Mouse (Mus musculus): ENCODE measurements around the gene Ears2. TPM values are rescaled to one million over a fixed set of nuclear protein-coding genes. Genes with fewer than 3 reads are reported as not detected.

The Ears2 gene
- total RNA-seq (2021) = 10 to 100 TPM; 20.5 to 20.8 TPM
- long read RNA-seq, experiment 1, transcript Ears2-201 (9 exons, 2,046 nt) = major isoform, 28 of 39 reads
- long read RNA-seq, experiment 1, transcript Ears2-202 (8 exons, 3,222 nt) = minor isoform, 5 of 39 reads
- long read RNA-seq, experiment 1, partial matches to known transcripts = 2 of 39 reads
- long read RNA-seq, experiment 1, other reads (novel, unspliced or antisense) = 4 of 39 reads
- long read RNA-seq, experiment 2, transcript Ears2-201 (9 exons, 2,046 nt) = major isoform, 29 of 43 reads
- long read RNA-seq, experiment 2, partial matches to known transcripts = 7 of 43 reads
- long read RNA-seq, experiment 2, other reads (novel, unspliced or antisense) = 3 of 43 reads

DNA sequence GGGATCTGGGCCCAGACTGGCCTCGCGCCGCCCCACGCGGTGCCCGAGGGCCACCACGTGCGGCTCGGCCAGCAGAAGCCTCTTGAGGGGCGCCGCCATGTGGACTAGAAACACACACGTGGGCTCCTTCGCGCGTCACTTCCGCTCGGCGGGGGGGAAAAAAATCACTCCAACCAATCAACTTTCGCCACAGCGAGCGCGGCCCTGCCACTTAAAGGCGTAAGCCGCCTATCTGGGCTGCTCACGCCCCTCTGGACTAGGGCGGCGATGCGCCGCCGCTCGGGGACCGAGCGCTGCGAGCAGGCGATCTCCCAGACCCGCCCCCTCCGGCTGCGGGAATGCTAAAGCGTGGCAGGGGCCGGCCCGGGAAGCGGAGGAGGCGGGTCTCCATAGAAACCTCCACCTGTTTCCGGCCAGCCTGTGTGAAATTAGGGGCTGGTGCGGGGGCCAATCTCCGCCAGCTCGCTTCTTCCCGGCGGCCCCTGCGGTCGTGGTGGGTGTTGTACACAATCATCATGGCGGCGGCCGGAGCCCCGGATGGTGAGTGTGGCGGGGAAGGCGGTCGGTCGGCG lies at the start of gene Ears2, which contains the start of gene Ubfd1:
Gene Ears2 (minus strand): TSS at position 319 of the 572 bp plus-strand sequence.
Gene Ubfd1 (plus strand): TSS at position 231 of the 572 bp plus-strand sequence.
- peak; percentile 85 to 90 for DNase-seq (ENCODE audit: low spot score in 2 of 2)

- DNase-seq (ENCODE audit: low spot score in 2 of 2) = no peak
These were observed 41.1 kb upstream of the Ears2 start for GRCm38 (mm10) chr7:122108206-122108605.

DNA sequence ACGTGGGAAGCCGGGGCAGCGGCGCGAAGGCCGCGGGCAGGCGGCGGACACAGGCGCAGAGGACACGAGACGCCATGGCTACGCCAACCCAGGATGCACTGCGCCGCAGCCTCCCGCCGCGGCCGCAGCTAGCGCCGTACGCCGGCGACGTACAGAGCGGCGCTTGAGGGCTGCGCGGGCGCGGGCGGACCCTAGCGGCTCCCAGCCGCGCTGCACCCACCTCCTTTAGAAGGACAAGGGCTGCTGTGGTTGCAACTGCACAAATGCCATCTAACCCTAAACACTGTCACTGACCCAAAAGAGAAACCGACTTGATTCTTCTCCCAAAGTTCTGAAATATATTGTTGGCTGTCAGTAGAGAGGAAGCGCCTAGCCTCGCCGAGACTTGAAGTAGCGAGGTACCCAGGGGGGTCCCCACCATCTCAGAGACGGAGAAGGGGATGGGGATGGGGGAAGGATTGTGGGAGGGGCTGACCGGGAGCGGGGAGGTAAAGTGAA lies 34.7 kb upstream of the Ears2 start, which contains the start of gene Ndufab1:
Gene Ndufab1 (minus strand): TSS at position 140 of the 498 bp plus-strand sequence.
- peak; percentile 55 to 62 for DNase-seq (ENCODE audit: low spot score in 2 of 2)

DNA sequence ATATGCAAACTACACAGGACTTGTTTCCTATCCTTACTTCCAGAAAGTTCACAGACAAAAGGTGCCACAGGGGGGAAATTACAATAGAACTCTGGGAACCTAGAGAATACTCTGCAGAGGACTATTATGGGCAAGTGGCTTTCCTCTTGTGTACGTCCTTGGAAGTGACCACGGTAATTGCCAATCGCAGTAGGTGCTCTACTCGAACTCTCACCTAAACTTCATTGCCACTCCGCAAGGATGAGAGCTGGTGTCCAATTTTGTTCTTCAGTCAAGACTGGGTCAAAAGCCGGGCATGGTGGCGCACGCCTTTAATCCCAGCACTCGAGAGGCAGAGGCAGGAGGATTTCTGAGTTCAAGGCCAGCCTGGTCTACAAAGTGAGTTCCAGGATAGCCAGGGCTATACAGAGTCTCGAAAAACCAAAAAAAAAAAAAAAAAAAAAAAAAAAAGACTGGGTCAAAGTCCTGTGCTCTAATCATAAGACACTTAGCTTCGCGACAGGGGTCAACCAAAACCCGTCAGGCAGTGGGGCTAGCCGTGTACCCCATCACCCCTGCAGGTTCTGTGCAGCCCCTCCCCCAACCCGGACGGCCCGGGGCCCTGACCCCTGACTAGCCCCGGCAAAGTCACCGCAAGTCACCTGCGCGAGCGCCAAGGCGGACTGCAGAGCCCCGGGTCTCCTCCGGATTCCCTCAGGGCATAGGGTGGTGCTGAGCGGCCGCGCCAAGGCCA lies 34.1 kb upstream of the Ears2 start:
- DNase-seq (ENCODE audit: low spot score in 2 of 2) = peak in 1 of 2 experiments; percentile 52

GRCm38 (mm10) chr7:122099222-122099621 lies 32.2 kb upstream of the Ears2 start:
- no peak for DNase-seq (ENCODE audit: low spot score in 2 of 2)

DNA sequence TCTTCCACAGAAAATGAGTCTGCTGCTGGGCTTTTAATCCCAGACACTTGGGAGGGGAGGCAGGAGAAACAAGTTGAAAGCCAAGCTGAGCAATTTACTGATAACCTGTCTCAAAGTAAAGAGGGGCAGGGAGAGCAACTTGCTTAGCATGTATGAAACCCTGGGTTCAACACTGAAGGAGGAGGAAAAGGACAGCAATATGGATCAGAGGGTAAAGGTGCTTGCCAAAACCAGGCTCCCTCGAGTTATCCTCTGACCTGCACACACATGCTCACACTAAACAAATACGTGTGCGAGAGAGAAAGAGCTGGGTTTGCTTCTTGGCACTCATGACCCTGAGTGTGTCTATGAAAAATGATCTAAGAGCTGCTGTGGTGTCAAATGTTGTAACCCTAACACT lies 30.9 kb upstream of the Ears2 start:
- no peak for DNase-seq (ENCODE audit: low spot score in 2 of 2)

DNA sequence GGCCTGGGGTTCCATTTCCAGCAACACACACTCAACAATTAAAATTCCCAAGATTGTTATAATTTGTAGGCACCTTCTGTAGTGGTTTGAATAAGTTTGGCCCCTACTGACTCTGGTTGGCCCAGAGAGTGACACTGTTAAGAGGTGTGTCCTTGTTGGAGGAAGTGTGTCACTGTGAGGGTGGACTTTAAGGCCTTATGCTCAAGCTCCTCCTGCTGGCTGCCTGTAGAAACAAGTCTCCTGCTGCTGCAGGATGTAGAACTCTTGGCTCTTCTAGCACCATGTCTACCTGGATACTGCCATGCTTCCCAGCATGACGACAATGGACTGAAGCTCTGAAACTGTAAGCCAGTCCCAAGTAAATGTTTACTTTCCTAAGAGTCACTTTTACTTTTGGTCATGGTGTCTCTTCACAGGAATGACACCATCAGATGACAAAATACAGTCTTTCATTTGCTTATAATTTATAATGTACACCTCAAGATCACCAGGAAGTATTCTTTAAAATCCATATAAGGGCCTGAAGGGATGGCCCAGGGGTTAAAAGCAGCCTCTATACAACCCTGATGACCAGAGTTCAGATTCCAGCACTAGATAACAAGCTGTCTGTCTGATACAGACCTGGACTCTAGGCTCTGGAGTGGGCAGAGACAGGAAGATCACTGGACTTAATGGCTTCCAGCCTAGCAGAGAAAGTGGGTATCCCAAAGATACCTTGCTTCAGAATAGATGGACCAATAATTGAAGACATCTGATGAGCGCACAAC lies 27.7 kb upstream of the Ears2 start:
- no peak for DNase-seq (ENCODE audit: low spot score in 2 of 2)

DNA sequence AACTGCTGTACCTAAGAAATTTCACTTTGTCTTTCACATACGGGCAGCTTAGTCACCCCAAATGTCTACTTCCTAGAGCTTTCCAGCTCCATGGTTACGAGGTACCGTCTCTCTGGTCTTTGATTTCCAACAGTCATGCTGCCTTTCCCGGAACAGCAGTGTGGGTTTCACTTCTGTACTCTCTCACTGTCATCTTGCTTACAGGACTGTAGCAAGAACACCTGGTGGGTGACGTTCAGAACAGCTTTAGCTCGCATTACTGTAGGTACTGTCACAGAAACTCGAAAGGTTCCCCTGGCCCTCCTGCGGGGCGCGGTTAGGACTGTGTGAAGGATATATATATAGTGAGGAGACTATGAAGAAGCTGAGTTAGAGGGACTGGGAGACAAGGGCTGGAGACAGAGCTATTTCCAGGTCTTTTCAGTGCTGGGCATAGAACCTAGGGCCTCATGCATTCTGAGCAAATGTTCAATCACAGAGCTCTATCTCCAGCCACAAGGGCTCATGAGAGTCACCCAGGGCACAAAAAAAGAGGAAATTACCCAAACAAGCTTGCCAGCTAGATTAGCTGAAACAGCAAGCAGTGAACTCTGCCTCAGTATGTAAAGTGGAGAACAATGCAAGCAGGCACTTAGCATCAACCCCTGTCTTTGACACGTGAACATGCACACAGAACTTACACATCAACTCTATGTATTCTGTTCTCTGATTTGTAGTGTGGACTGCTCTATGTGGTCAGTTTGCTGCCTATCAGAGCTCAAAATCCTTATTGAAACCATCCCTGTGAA lies 20.3 kb upstream of the Ears2 start:
- no peak for DNase-seq (ENCODE audit: low spot score in 2 of 2)

GRCm38 (mm10) chr7:122081071-122081470 lies 14.0 kb upstream of the Ears2 start:
- no peak for DNase-seq (ENCODE audit: low spot score in 2 of 2)

GRCm38 (mm10) chr7:122079798-122080554 lies 12.9 kb upstream of the Ears2 start:
- DNase-seq (ENCODE audit: low spot score in 2 of 2) = no peak

GRCm38 (mm10) chr7:122074374-122074773 lies 7.3 kb upstream of the Ears2 start:
- no peak for DNase-seq (ENCODE audit: low spot score in 2 of 2)

GRCm38 (mm10) chr7:122067517-122068381 lies 686 bp upstream of the Ears2 start:
- no peak for DNase-seq (ENCODE audit: low spot score in 2 of 2)

- no peak for DNase-seq (ENCODE audit: low spot score in 2 of 2)
These were observed 740 bp downstream of the Ears2 start for GRCm38 (mm10) chr7:122066102-122066944.

DNA sequence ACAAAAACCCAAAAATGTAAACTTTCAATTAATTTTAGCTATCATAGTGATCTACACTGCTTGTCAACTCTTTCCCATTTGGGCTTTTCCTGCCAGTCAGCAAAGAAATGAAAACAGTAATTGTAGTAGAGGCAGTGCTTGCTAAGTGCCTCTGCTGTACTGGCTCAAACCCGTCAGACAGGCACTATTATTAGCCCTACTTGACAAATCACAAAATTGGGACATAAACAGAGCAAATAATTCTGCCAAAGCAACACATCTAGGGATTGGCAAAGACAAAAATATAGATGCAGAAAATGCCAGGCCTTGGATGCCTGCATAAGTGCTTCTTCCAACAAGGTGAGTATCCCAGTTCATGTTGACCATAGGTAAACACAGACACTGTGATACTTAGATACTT lies 1.4 kb downstream of the Ears2 start:
- DNase-seq (ENCODE audit: low spot score in 2 of 2) = no peak

- DNase-seq (ENCODE audit: low spot score in 2 of 2) = no peak
These were observed 10.4 kb downstream of the Ears2 start for GRCm38 (mm10) chr7:122056633-122057032.

DNA sequence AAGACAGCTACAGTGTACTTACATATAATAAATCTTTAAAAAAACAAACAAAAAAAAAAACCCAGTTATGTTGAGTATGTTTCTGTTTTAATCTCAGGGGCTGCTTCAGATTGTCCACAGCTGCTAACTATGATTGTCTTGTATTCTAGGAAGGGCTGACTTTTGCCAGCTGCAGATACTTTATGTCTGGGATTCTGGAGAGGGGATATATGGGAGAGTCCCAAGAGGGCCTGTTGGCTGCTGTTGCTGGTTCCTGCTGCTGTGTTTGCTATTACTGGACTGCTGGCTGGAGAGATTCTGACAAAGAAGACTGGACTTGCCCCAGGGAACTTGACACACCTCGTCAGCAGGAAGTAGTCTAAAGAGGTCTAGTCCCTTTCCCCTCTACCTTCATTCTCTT lies 16.2 kb downstream of the Ears2 start:
- DNase-seq (ENCODE audit: low spot score in 2 of 2) = no peak

DNA sequence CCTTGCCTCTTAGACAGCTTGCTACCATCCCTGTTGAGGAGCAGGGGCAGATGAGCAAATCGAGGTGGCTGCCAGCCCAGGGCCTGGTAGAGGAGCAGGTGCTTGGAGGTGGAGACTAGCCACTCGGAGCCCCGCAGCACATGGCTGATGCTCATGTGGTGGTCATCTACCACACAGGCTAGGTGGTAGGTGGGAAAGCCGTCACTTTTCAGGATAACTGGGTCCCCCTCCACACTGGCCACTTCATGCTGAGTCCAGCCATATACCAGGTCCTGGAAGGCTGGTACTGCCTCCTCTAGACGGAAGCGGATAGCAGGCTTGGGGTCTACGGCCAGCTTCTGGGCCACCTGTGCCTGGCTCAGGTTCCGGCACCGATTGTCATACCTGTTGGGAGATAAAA lies 18.9 kb downstream of the Ears2 start:
- DNase-seq (ENCODE audit: low spot score in 2 of 2) = no peak

- no peak for DNase-seq (ENCODE audit: low spot score in 2 of 2)
These were observed 20.2 kb downstream of the Ears2 start for GRCm38 (mm10) chr7:122046813-122047212.
